Comparison of ENCODE assay signal across 8 mouse cellular contexts in genomic region chr11:3162236-3162897, GRCm38 (mm10). TPM values are rescaled to one million over a fixed set of nuclear protein-coding genes. Genes with fewer than 3 reads are reported as not detected.
DNase-seq lines count a peak whose midpoint lies in the region; ATAC-seq and TF ChIP-seq lines count a peak whose summit lies in the region.
"Not testable (repeated sequence)": the region's sequence is repeated elsewhere in the genome, so short reads cannot be mapped to it uniquely, and the experiment has no call there.

No protein-coding gene starts in this region.

- H3K4me1 ChIP-seq in hindbrain, embryonic 14.5 days (replicated peaks; ENCODE audit: control insufficient read depth, insufficient read depth, low read length); lung, adult 2 months (ENCODE audit: control insufficient read depth, insufficient read depth, low read length); neural tube, embryonic 13.5 days (replicated peaks): not testable (repeated sequence)

- not testable (repeated sequence) for H3K9ac ChIP-seq in hindbrain, embryonic 14.5 days; neural tube, embryonic 13.5 days

- 60% methylated on average over 5 of the region's 5 CpGs for WGBS in hindbrain, embryonic 14.5 days
- 61% methylated on average over 5 of the region's 5 CpGs for WGBS in lung, adult 2 months
- 66% methylated on average over 5 of the region's 5 CpGs for WGBS in neural tube, embryonic 13.5 days

- H3K4me3 ChIP-seq in hindbrain, embryonic 14.5 days (replicated peaks; ENCODE audit: low read length); lung, adult 2 months (replicated peaks; ENCODE audit: extremely low read depth, low read depth, low read length); neural tube, embryonic 13.5 days: not testable (repeated sequence)

- H3K9me3 ChIP-seq in hindbrain, embryonic 14.5 days (ENCODE audit: control insufficient read depth, low read length): peaks cover 16% of the 10 kb centered on the region
- H3K9me3 ChIP-seq in neural tube, embryonic 13.5 days: peaks cover 25% of the 10 kb centered on the region

- H3K27me3 ChIP-seq in hindbrain, embryonic 14.5 days (ENCODE audit: control insufficient read depth, insufficient read depth, low read length); neural tube, embryonic 13.5 days: not testable (repeated sequence)

- H3K27ac ChIP-seq in hindbrain, embryonic 14.5 days; neural tube, embryonic 13.5 days (replicated peaks): not testable (repeated sequence)

- not testable (repeated sequence) for TF ChIP-seq POLR2A in lung, adult 2 months (IDR thresholded peaks at IDR 0.05; ENCODE audit: borderline replicate concordance, extremely low read depth, low read depth, low read length)

- H3K36me3 ChIP-seq in hindbrain, embryonic 14.5 days (replicated peaks; ENCODE audit: control insufficient read depth, insufficient read depth); neural tube, embryonic 13.5 days: not testable (repeated sequence)

- not testable (repeated sequence) for H3K4me2 ChIP-seq in hindbrain, embryonic 14.5 days (replicated peaks); neural tube, embryonic 13.5 days

- not testable (repeated sequence) for TF ChIP-seq CTCF in lung, adult 2 months (IDR thresholded peaks at IDR 0.05; ENCODE audit: insufficient read depth, low read length)

- DNase-seq in MN1 (ENCODE audit: low spot score): peak; percentile 51
- peak; percentile 25 for DNase-seq in embryo, embryonic 10 days (ENCODE audit: low spot score)
- DNase-seq in gastrocnemius, postnatal 25 days: peak; percentile 70
- not testable (repeated sequence) for DNase-seq in hindbrain, embryonic 14.5 days (ENCODE audit: low spot score)
- DNase-seq in layer of hippocampus, adult 8-10 months (ENCODE audit: low spot score in 2 of 2): peak; percentile 69 to 75
- peak; percentile 70 for DNase-seq in lung, adult 2 months
- DNase-seq in thymus, adult 18-20 months: peak; percentile 46 to 69

- ATAC-seq in hindbrain, embryonic 14.5 days (ENCODE audit: low FRiP score): peak; percentile 53
- peak; percentile 25 for ATAC-seq in neural tube, embryonic 13.5 days (ENCODE audit: low read depth)

RNA-seq across cellular contexts. Expression of gene Sfi1, which starts 30.9 kb away (rescaled TPM):
- total RNA-seq in gastrocnemius, postnatal 25 days (2021): 10 to 100 TPM; 10.8 to 14.1 TPM
- 11.3 and 11.9 TPM in 2 replicates for polyA plus RNA-seq in hindbrain, embryonic 14.5 days (2014; fragmentation: Nextera tagmentation; extraction: Ambion mirVana)
- 100 to 1,000 TPM in 1 of 4 experiments, 10 to 100 TPM in 3; 78.7 to 104 (median 90.0) TPM for total RNA-seq in layer of hippocampus, adult 8-10 months (2022)
- 25.1 and 25.2 TPM in 2 replicates for polyA plus RNA-seq in lung, adult 2 months (2012; rRNA removed)
- 13.5 and 16.4 TPM in 2 replicates for polyA plus RNA-seq in neural tube, embryonic 13.5 days (2015; fragmentation: Nextera tagmentation; extraction: Ambion mirVana)

RNA-seq across cellular contexts. Expression of gene Eif4enif1, which starts 39.8 kb away (rescaled TPM):
- 10 to 100 TPM; 27.5 to 32.7 TPM for total RNA-seq in gastrocnemius, postnatal 25 days (2021)
- 48.7 and 54.0 TPM in 2 replicates for polyA plus RNA-seq in hindbrain, embryonic 14.5 days (2014; fragmentation: Nextera tagmentation; extraction: Ambion mirVana)
- total RNA-seq in layer of hippocampus, adult 8-10 months (2022): 10 to 100 TPM; 65.3 to 75.5 (median 69.9) TPM
- polyA plus RNA-seq in lung, adult 2 months (2012; rRNA removed): 31.0 and 37.2 TPM in 2 replicates
- polyA plus RNA-seq in neural tube, embryonic 13.5 days (2015; fragmentation: Nextera tagmentation; extraction: Ambion mirVana): 52.4 and 53.0 TPM in 2 replicates
